Mouse (Mus musculus) midbrain, postnatal 0 days (tissue): ENCODE data around the gene Aknad1. TPM values are rescaled to one million over a fixed set of nuclear protein-coding genes. Genes with fewer than 3 reads are reported as not detected.
A peak's percentile ranks its signal among the peaks of the same experiment; 100 is the strongest.

ENCODE experiments used
- ATAC-seq: fragments of 200-750 bp; cut with Nextera tagmentation; 2 replicates; pipeline ENCODE4 v1.8.0; 2017; ENCODE audit warnings: moderate number of reproducible peaks, mild to moderate bottlenecking, moderate TSS enrichment, moderate library complexity; ENCODE audit not compliant: low FRiP score
- DNase-seq: peaks from one replicate; pipeline ENCODE4 v3.0.0-alpha.2; 2015; ENCODE audit warnings: low spot score
- H3K27ac ChIP-seq: fragments of 300-500 bp; sonication (generic); 2 replicates; pipeline ENCODE4 v1.5.1; 2014; ENCODE audit warnings: low read depth, mild to moderate bottlenecking, low read length, mixed read lengths
- H3K27me3 ChIP-seq: fragments of 300-500 bp; sonication (generic); 2 replicates; pipeline ENCODE4 v1.6.1; 2014; ENCODE audit warnings: low read length, control low read depth, mixed read lengths; ENCODE audit not compliant: insufficient read depth
- H3K36me3 ChIP-seq: fragments of 300-500 bp; sonication (generic); 2 replicates; pipeline ENCODE4 v1.6.1; 2014; ENCODE audit warnings: low read length, control low read depth, mixed read lengths; ENCODE audit not compliant: insufficient read depth
- H3K4me1 ChIP-seq: fragments of 300-500 bp; sonication (generic); 2 replicates; pipeline ENCODE4 v1.6.1; 2014; ENCODE audit warnings: mild to moderate bottlenecking, control low read depth, antibody characterized with exemption, low read length, mixed read lengths; ENCODE audit not compliant: insufficient read depth
- H3K4me2 ChIP-seq: fragments of 300-500 bp; sonication (generic); 2 replicates; pipeline ENCODE4 v1.6.1; 2014; ENCODE audit warnings: low read depth, mild to moderate bottlenecking, low read length, mixed read lengths; ENCODE audit not compliant: poor library complexity, severe bottlenecking
- H3K4me3 ChIP-seq: fragments of 300-500 bp; sonication (generic); 2 replicates; pipeline ENCODE4 v1.5.1; 2014; ENCODE audit warnings: low read depth, mild to moderate bottlenecking, low read length, moderate library complexity
- H3K9ac ChIP-seq: fragments of 300-500 bp; sonication (generic); replicated peaks from 2 replicates; pipeline ENCODE4 v1.6.1; 2014; ENCODE audit warnings: mild to moderate bottlenecking, low read length, moderate library complexity, mixed read lengths; ENCODE audit not compliant: poor library complexity, severe bottlenecking
- H3K9me3 ChIP-seq: fragments of 300-500 bp; sonication (generic); 2 replicates; pipeline ENCODE4 v1.6.1; 2016; ENCODE audit warnings: low read length, control low read depth
- CTCF ChIP-seq: IDR thresholded peaks from 2 replicates; pipeline ENCODE4 v1.5.1; 2016; ENCODE audit warnings: antibody characterized with exemption, mild to moderate bottlenecking
- WGBS: fragments of 180-500 bp; shearing (Covaris S2); extraction: QIAGEN DNeasy Blood & Tissue Kit; methylation state at CpG from one replicate; pipeline ENCODE4 v1.1.7; 2014; 5-methylcytosine and 5-hydroxymethylcytosine counted together
- polyA plus RNA-seq: library from polyadenylated mRNA; unstranded; fragments of >200 nt; fragmentation: Nextera tagmentation; extraction: Ambion mirVana; gene quantifications from 2 replicates; pipeline ENCODE4 v1.2.1, GENCODE M21; 2015
- total RNA-seq: library from RNA; depleted of rRNA; stranded (reverse); fragments of >200 nt; gene quantifications from 2 replicates; pipeline ENCODE4 v1.2.3, GENCODE M21; 2014

Gene Aknad1
- total and polyA plus RNA-seq, 2 experiments from 2014 or later: not detected

- ATAC-seq (no peak), DNase-seq (no peak)
- no peaks in the 10 kb centered on the region for H3K4me1 ChIP-seq
- H3K4me3 ChIP-seq: no peak overlapping the region
- H3K27ac ChIP-seq: no peak overlapping the region
- H3K9me3 ChIP-seq: no peaks in the 10 kb centered on the region
- no peak overlapping the region for H3K9ac ChIP-seq
- no peak overlapping the region for H3K4me2 ChIP-seq
- WGBS: 91% methylated on average over 13 of the region's 13 CpGs
- no peaks in the 10 kb centered on the region for H3K36me3 ChIP-seq
- no peaks in the 10 kb centered on the region for H3K27me3 ChIP-seq
- TF ChIP-seq CTCF: no peak
These were observed 32.8 kb downstream of the Aknad1 start for GRCm38 (mm10) chr3:108772211-108772610.

GRCm38 (mm10) chr3:108772811-108773210, 33.4 kb downstream of the Aknad1 start:
- Histone ChIP-seq H3K27ac (no peak overlapping the region), H3K9me3 (no peaks in the 10 kb centered on the region), H3K4me1 (no peaks in the 10 kb centered on the region), H3K27me3 (no peaks in the 10 kb centered on the region), H3K9ac (no peak overlapping the region), H3K36me3 (no peaks in the 10 kb centered on the region), H3K4me3 (no peak overlapping the region), H3K4me2 (no peak overlapping the region)
- DNase-seq: no peak
- WGBS: 88% methylated on average over 3 of the region's 3 CpGs
- no peak for ATAC-seq
- peak; percentile 59 for TF ChIP-seq CTCF

GRCm38 (mm10) chr3:108778761-108779540, 39.5 kb downstream of the Aknad1 start:
- Histone ChIP-seq H3K9me3 (no peaks in the 10 kb centered on the region), H3K4me1 (no peaks in the 10 kb centered on the region), H3K4me3 (no peak overlapping the region), H3K36me3 (no peaks in the 10 kb centered on the region), H3K27ac (no peak overlapping the region), H3K4me2 (no peak overlapping the region), H3K27me3 (no peaks in the 10 kb centered on the region), H3K9ac (no peak overlapping the region)
- no peak for TF ChIP-seq CTCF
- DNase-seq (no peak), ATAC-seq (no peak)
- WGBS: 79% methylated on average over 4 of the region's 4 CpGs

GRCm38 (mm10) chr3:108781238-108781883, 41.9 kb downstream of the Aknad1 start:
- no peak overlapping the region for H3K27ac ChIP-seq
- no peak overlapping the region for H3K4me2 ChIP-seq
- 58% methylated on average over 10 of the region's 10 CpGs for WGBS
- no peak overlapping the region for H3K4me3 ChIP-seq
- TF ChIP-seq CTCF: no peak
- ATAC-seq (peak; percentile 71; the same call in 1 of the 2 replicates), DNase-seq (peak; percentile 11)
- no peak overlapping the region for H3K9ac ChIP-seq
- no peaks in the 10 kb centered on the region for H3K9me3 ChIP-seq
- no peaks in the 10 kb centered on the region for H3K36me3 ChIP-seq
- H3K4me1 ChIP-seq: no peaks in the 10 kb centered on the region
- H3K27me3 ChIP-seq: no peaks in the 10 kb centered on the region

GRCm38 (mm10) chr3:108781884-108782270, 42.4 kb downstream of the Aknad1 start:
- no peaks in the 10 kb centered on the region for H3K4me1 ChIP-seq
- no peak for TF ChIP-seq CTCF
- no peak overlapping the region for H3K4me3 ChIP-seq
- no peaks in the 10 kb centered on the region for H3K36me3 ChIP-seq
- DNase-seq (no peak), ATAC-seq (no peak)
- 69% methylated on average over 5 of the region's 5 CpGs for WGBS
- no peak overlapping the region for H3K27ac ChIP-seq
- H3K4me2 ChIP-seq: no peak overlapping the region
- no peak overlapping the region for H3K9ac ChIP-seq
- no peaks in the 10 kb centered on the region for H3K27me3 ChIP-seq
- no peaks in the 10 kb centered on the region for H3K9me3 ChIP-seq

GRCm38 (mm10) chr3:108782364-108782895, 43.0 kb downstream of the Aknad1 start:
- H3K36me3 ChIP-seq: no peaks in the 10 kb centered on the region
- no peak for TF ChIP-seq CTCF
- no peak overlapping the region for H3K4me2 ChIP-seq
- no peaks in the 10 kb centered on the region for H3K4me1 ChIP-seq
- 70% methylated on average over 6 of the region's 6 CpGs for WGBS
- DNase-seq: no peak
- no peak overlapping the region for H3K4me3 ChIP-seq
- H3K9me3 ChIP-seq: no peaks in the 10 kb centered on the region
- H3K9ac ChIP-seq: no peak overlapping the region
- ATAC-seq: no peak
- no peaks in the 10 kb centered on the region for H3K27me3 ChIP-seq
- no peak overlapping the region for H3K27ac ChIP-seq
